Mouse (Mus musculus) adrenal gland, adult 18-20 months (tissue): Measurements from ENCODE around the gene Olfr600. TPM values are rescaled to one million over a fixed set of nuclear protein-coding genes. Genes with fewer than 3 reads are reported as not detected.
"Not testable (repeated sequence)": the region's sequence is repeated elsewhere in the genome, so short reads cannot be mapped to it uniquely, and the experiment has no call there.

Experiments used
- DNase-seq, 2 experiments: peaks; one replicate each; pipeline ENCODE4 v3.0.0; 2021 to 2022; ENCODE audit warnings: low spot score in 2 of 2
- long read RNA-seq, 2 experiments: library from polyadenylated mRNA; stranded (forward); transcript quantifications; one replicate each; pipeline ENCODE4 v2.0.0; 2021
- total RNA-seq, 2 experiments: library from RNA; stranded (reverse); gene quantifications; 1 replicate in 1 of 2; 2 replicates in 1 of 2; pipeline ENCODE4 v1.2.3; 2021

Gene Olfr600
- not detected for total RNA-seq
- long read RNA-seq, experiment 1: 0 reads
- long read RNA-seq, experiment 2: 0 reads

GRCm38 (mm10) chr7:103349569-103349968 is at the start of gene Olfr600:
Olfr600 (minus strand) TSS chr7:103349669.
- DNase-seq: no peak

- no peak for DNase-seq
Observed at GRCm38 (mm10) chr7:103398981-103399380, 49.5 kb upstream of the Olfr600 start.

GRCm38 (mm10) chr7:103397758-103398157 is 48.3 kb upstream of the Olfr600 start:
- DNase-seq: no peak

- no peak for DNase-seq
Observed at GRCm38 (mm10) chr7:103386077-103386476, 36.6 kb upstream of the Olfr600 start, which contains the start of gene Olfr603. Olfr603 (minus strand) TSS chr7:103386177.

GRCm38 (mm10) chr7:103362555-103362954 is 13.1 kb upstream of the Olfr600 start, which contains the start of gene Olfr601:
Olfr601 (minus strand) TSS chr7:103362655.
- DNase-seq: no peak

GRCm38 (mm10) chr7:103335617-103336016 is 13.9 kb downstream of the Olfr600 start, which contains the start of gene Olfr599:
Olfr599 (plus strand) TSS chr7:103335917.
- no peak for DNase-seq

- DNase-seq: no peak
Observed at GRCm38 (mm10) chr7:103323268-103323667, 26.2 kb downstream of the Olfr600 start, which contains the start of gene Olfr598. Olfr598 (plus strand) TSS chr7:103323568.

- not testable (repeated sequence) for DNase-seq
Observed at GRCm38 (mm10) chr7:103316015-103316414, 33.5 kb downstream of the Olfr600 start, which contains the start of gene Olfr597. Olfr597 (plus strand) TSS chr7:103316315.

- DNase-seq: not testable (repeated sequence)
Observed at GRCm38 (mm10) chr7:103305348-103305747, 44.1 kb downstream of the Olfr600 start, which contains the start of gene Olfr596. Olfr596 (plus strand) TSS chr7:103305648.

Other genes starting within 250 kb of the Olfr600 start
- gene Olfr586, start 224.0 kb downstream of the Olfr600 start, total RNA-seq: not detected
- gene Olfr588-ps1, start 208.8 kb downstream of the Olfr600 start, total RNA-seq: not detected
- not detected for gene Olfr589, start 193.3 kb downstream of the Olfr600 start, total RNA-seq
- not detected for gene Olfr591, start 171.3 kb downstream of the Olfr600 start, total RNA-seq
- not detected for gene Olfr592, start 164.9 kb downstream of the Olfr600 start, total RNA-seq
- gene Olfr593, start 137.8 kb downstream of the Olfr600 start, total RNA-seq: not detected
- not detected for gene Olfr594, start 132.7 kb downstream of the Olfr600 start, total RNA-seq
- gene Usp17ld, start 97.2 kb downstream of the Olfr600 start, total RNA-seq: not detected
- not detected for gene Olfr596, start 44.0 kb downstream of the Olfr600 start, total RNA-seq
- gene Olfr597, start 33.4 kb downstream of the Olfr600 start, total RNA-seq: not detected
- not detected for gene Olfr598, start 26.1 kb downstream of the Olfr600 start, total RNA-seq
- gene Olfr599, start 13.8 kb downstream of the Olfr600 start, total RNA-seq: not detected
- gene Olfr601, start 13.0 kb upstream of the Olfr600 start, total RNA-seq: not detected
- gene Olfr603, start 36.5 kb upstream of the Olfr600 start, total RNA-seq: not detected
- gene Usp17lc, start 65.4 kb upstream of the Olfr600 start, total RNA-seq: not detected
- not detected for gene Olfr605, start 95.8 kb upstream of the Olfr600 start, total RNA-seq
- not detected for gene Olfr606, start 99.4 kb upstream of the Olfr600 start, total RNA-seq
- gene Olfr607, start 114.5 kb upstream of the Olfr600 start, total RNA-seq: not detected
- gene Olfr608, start 120.2 kb upstream of the Olfr600 start, total RNA-seq: not detected
- gene Olfr609, start 148.4 kb upstream of the Olfr600 start, total RNA-seq: not detected
- gene Olfr610, start 162.5 kb upstream of the Olfr600 start, total RNA-seq: not detected
- not detected for gene Olfr611, start 171.2 kb upstream of the Olfr600 start, total RNA-seq
- not detected for gene Olfr612, start 193.0 kb upstream of the Olfr600 start, total RNA-seq
- not detected for gene Olfr613, start 198.4 kb upstream of the Olfr600 start, total RNA-seq
- gene Olfr615, start 206.4 kb upstream of the Olfr600 start, total RNA-seq: not detected
- gene Olfr616, start 219.5 kb upstream of the Olfr600 start, total RNA-seq: not detected
- gene Olfr617, start 223.4 kb upstream of the Olfr600 start, total RNA-seq: not detected
- not detected for gene Olfr618, start 240.4 kb upstream of the Olfr600 start, total RNA-seq